In genomic region chr9:75517751-75518150, GRCm38 (mm10) we compare ENCODE assay signal across 18 mouse cellular contexts. TPM values are rescaled to one million over a fixed set of nuclear protein-coding genes. Genes with fewer than 3 reads are reported as not detected.
DNase-seq lines count a peak whose midpoint lies in the region; ATAC-seq lines count a peak whose summit lies in the region.
"Had no signal": no experiment of that assay in that cellular context is flagged by ENCODE, and none has a peak within 500 bp of the region (broad histone marks: within the 10 kb centered on the region; RNA-seq: fewer than 3 reads in every experiment).

No protein-coding gene starts in this region.

- ATAC-seq in granulocyte monocyte progenitor cell, adult 5-6 weeks (replicated peaks; ENCODE audit: poor library complexity, severe bottlenecking) = no peak
- ATAC-seq: forebrain, embryonic 15.5 days; Patski had no signal

- peak; percentile 94 for DNase-seq in heart, adult 11 months
- no peak for DNase-seq in heart, adult 8-10 months (ENCODE audit: low spot score)
- DNase-seq in adipocyte (ENCODE audit: low spot score) = peak; percentile 14
- peak; percentile 32 for DNase-seq in embryo, embryonic 10 days (ENCODE audit: low spot score)
- peak; percentile 28 for DNase-seq in embryo, embryonic 9.5 days (ENCODE audit: extremely low spot score)
- DNase-seq in spleen, postnatal 10 days (ENCODE audit: low spot score in 2 of 2) = no peak
- DNase-seq in lung, postnatal 25 days (ENCODE audit: low spot score) = no peak
- DNase-seq: adrenal gland, adult 8-10 months; adrenal gland, postnatal 25 days; B cell, adult 2 months; cerebellum, adult 18-20 months; cerebellum, adult 9-10 months; cerebellum, postnatal 14 days; heart, adult 2 months; kidney, adult 11 months had no signal

RNA-seq across cellular contexts. Expression of gene Tmod3, which starts 41.7 kb away (rescaled TPM):
- total RNA-seq in heart, adult 8-10 months (2022) = 10 to 100 TPM; 48.4 to 59.3 (median 58.7) TPM
- total RNA-seq in granulocyte monocyte progenitor cell, adult 5-6 weeks (2014; fragmentation: Nextera tagmentation) = 52.9 and 58.1 TPM in 2 replicates
- total RNA-seq in granulocyte monocyte progenitor cell, adult 5-6 weeks (2017) = 59.5 and 64.2 TPM in 2 replicates

Comparison
In these comparisons a context has a peak if more than half of its experiments do, and no peak if none do; other contexts are left out.
1. DNase-seq: peak in heart, adult 11 months (single experiment), adipocyte (single experiment), embryo, embryonic 10 days (single experiment) and embryo, embryonic 9.5 days (single experiment); none in heart, adult 8-10 months (single experiment), spleen, postnatal 10 days (0 of 2) and lung, postnatal 25 days (single experiment).